Mouse (Mus musculus): ENCODE data around the gene Dennd5b. TPM values are rescaled to one million over a fixed set of nuclear protein-coding genes. Genes with fewer than 3 reads are reported as not detected.
"Not testable (repeated sequence)": the region's sequence is repeated elsewhere in the genome, so short reads cannot be mapped to it uniquely, and the experiment has no call there.

Dennd5b gene
- polyA plus RNA-seq, 1 experiment from 2014 or later = 3.8 TPM

- Histone ChIP-seq H3K27ac (no peak overlapping the region), H3K9ac (no peak overlapping the region), H3K4me1 (replicated peaks) (no peaks in the 10 kb centered on the region), H3K4me3 (replicated peaks) (no peak overlapping the region), H3K36me3 (no peaks in the 10 kb centered on the region), H3K4me2 (no peak overlapping the region), H3K9me3 (replicated peaks) (no peaks in the 10 kb centered on the region), H3K27me3 (no peaks in the 10 kb centered on the region)
- 32% methylated on average over 9 of the region's 9 CpGs for WGBS (ENCODE audit: insufficient replicate concordance)
- no peak for DNase-seq
- no peak for ATAC-seq (ENCODE audit: low read depth)
Observed at GRCm38 (mm10) chr6:148993117-148994077, 108.1 kb downstream of the Dennd5b start.

GRCm38 (mm10) chr6:148992373-148993116 lies 108.9 kb downstream of the Dennd5b start:
- no peaks in the 10 kb centered on the region for H3K36me3 ChIP-seq
- no peak overlapping the region for H3K27ac ChIP-seq
- no peak overlapping the region for H3K9ac ChIP-seq
- no peaks in the 10 kb centered on the region for H3K27me3 ChIP-seq
- no peaks in the 10 kb centered on the region for H3K4me1 ChIP-seq (replicated peaks)
- WGBS (ENCODE audit: insufficient replicate concordance) = 65% methylated on average over 4 of the region's 4 CpGs
- DNase-seq (no peak), ATAC-seq (ENCODE audit: low read depth) (no peak)
- H3K9me3 ChIP-seq (replicated peaks) = no peaks in the 10 kb centered on the region
- H3K4me3 ChIP-seq (replicated peaks) = no peak overlapping the region
- H3K4me2 ChIP-seq = no peak overlapping the region

GRCm38 (mm10) chr6:148991660-148992372 lies 109.7 kb downstream of the Dennd5b start:
- no peak overlapping the region for H3K4me2 ChIP-seq
- H3K4me1 ChIP-seq (replicated peaks) = no peaks in the 10 kb centered on the region
- no peak overlapping the region for H3K27ac ChIP-seq
- H3K9me3 ChIP-seq (replicated peaks) = no peaks in the 10 kb centered on the region
- H3K36me3 ChIP-seq = no peaks in the 10 kb centered on the region
- no peak for ATAC-seq (ENCODE audit: low read depth)
- no peak overlapping the region for H3K4me3 ChIP-seq (replicated peaks)
- DNase-seq = no peak
- 59% methylated on average over 6 of the region's 6 CpGs for WGBS (ENCODE audit: insufficient replicate concordance)
- H3K27me3 ChIP-seq = no peaks in the 10 kb centered on the region
- H3K9ac ChIP-seq = no peak overlapping the region

GRCm38 (mm10) chr6:148989792-148990491 lies 111.5 kb downstream of the Dennd5b start:
- H3K9ac ChIP-seq; ATAC-seq (ENCODE audit: low read depth): not testable (repeated sequence)

GRCm38 (mm10) chr6:148986003-148986402 lies 115.5 kb downstream of the Dennd5b start:
- no peak for DNase-seq

More at GRCm38 (mm10) chr6:148989792-148990491, 111.5 kb downstream of the Dennd5b start:
- H3K36me3 ChIP-seq; H3K27ac ChIP-seq; H3K4me2 ChIP-seq; H3K4me3 ChIP-seq (replicated peaks); DNase-seq; H3K4me1 ChIP-seq (replicated peaks); H3K9me3 ChIP-seq (replicated peaks); H3K27me3 ChIP-seq: not testable (repeated sequence)
- 29% methylated on average over 2 of the region's 3 CpGs for WGBS (ENCODE audit: insufficient replicate concordance)

GRCm38 (mm10) chr6:148980495-148980894 lies 121.0 kb downstream of the Dennd5b start:
- H3K27ac ChIP-seq = no peak overlapping the region
- H3K9me3 ChIP-seq (replicated peaks) = no peaks in the 10 kb centered on the region
- WGBS (ENCODE audit: insufficient replicate concordance) = 46% methylated on average over 3 of the region's 3 CpGs
- H3K4me1 ChIP-seq (replicated peaks) = no peaks in the 10 kb centered on the region
- H3K9ac ChIP-seq = no peak overlapping the region
- DNase-seq (no peak), ATAC-seq (ENCODE audit: low read depth) (no peak)
- no peaks in the 10 kb centered on the region for H3K27me3 ChIP-seq
- H3K4me2 ChIP-seq = no peak overlapping the region
- no peaks in the 10 kb centered on the region for H3K36me3 ChIP-seq
- H3K4me3 ChIP-seq (replicated peaks) = no peak overlapping the region

More at GRCm38 (mm10) chr6:148986003-148986402, 115.5 kb downstream of the Dennd5b start:
- Histone ChIP-seq H3K9me3 (replicated peaks) (no peaks in the 10 kb centered on the region), H3K27ac (no peak overlapping the region), H3K27me3 (no peaks in the 10 kb centered on the region), H3K4me2 (no peak overlapping the region), H3K4me1 (replicated peaks) (no peaks in the 10 kb centered on the region), H3K9ac (no peak overlapping the region), H3K36me3 (no peaks in the 10 kb centered on the region), H3K4me3 (replicated peaks) (no peak overlapping the region)
- no peak for ATAC-seq (ENCODE audit: low read depth)
- 64% methylated on average over 4 of the region's 4 CpGs for WGBS (ENCODE audit: insufficient replicate concordance)

- no peak; the same call in 1 of the 2 replicates for ATAC-seq (ENCODE audit: low read depth)
- no peaks in the 10 kb centered on the region for H3K27me3 ChIP-seq
- H3K27ac ChIP-seq = no peak overlapping the region
- WGBS (ENCODE audit: insufficient replicate concordance) = 52% methylated on average over 3 of the region's 3 CpGs
- no peak overlapping the region for H3K9ac ChIP-seq
- no peak overlapping the region for H3K4me2 ChIP-seq
- no peak for DNase-seq
- no peaks in the 10 kb centered on the region for H3K36me3 ChIP-seq
- H3K4me1 ChIP-seq (replicated peaks) = peaks cover 9% of the 10 kb centered on the region
- H3K4me3 ChIP-seq (replicated peaks) = no peak overlapping the region
- H3K9me3 ChIP-seq (replicated peaks) = no peaks in the 10 kb centered on the region
Observed at GRCm38 (mm10) chr6:148975096-148975495, 126.4 kb downstream of the Dennd5b start.

- Histone ChIP-seq H3K36me3 (no peaks in the 10 kb centered on the region), H3K4me3 (replicated peaks) (no peak overlapping the region), H3K27ac (no peak overlapping the region), H3K4me2 (no peak overlapping the region), H3K27me3 (no peaks in the 10 kb centered on the region), H3K9me3 (replicated peaks) (no peaks in the 10 kb centered on the region), H3K4me1 (replicated peaks) (peaks cover 9% of the 10 kb centered on the region), H3K9ac (no peak overlapping the region)
- ATAC-seq (ENCODE audit: low read depth) (no peak), DNase-seq (no peak)
- 49% methylated on average over 2 of the region's 2 CpGs for WGBS (ENCODE audit: insufficient replicate concordance)
Observed at GRCm38 (mm10) chr6:148972891-148973290, 128.6 kb downstream of the Dennd5b start.

GRCm38 (mm10) chr6:148972059-148972848 lies 129.2 kb downstream of the Dennd5b start:
- Histone ChIP-seq H3K4me1 (replicated peaks) (peaks cover 9% of the 10 kb centered on the region), H3K27ac (no peak overlapping the region), H3K9me3 (replicated peaks) (no peaks in the 10 kb centered on the region), H3K9ac (no peak overlapping the region), H3K36me3 (no peaks in the 10 kb centered on the region), H3K4me2 (no peak overlapping the region), H3K4me3 (replicated peaks) (no peak overlapping the region), H3K27me3 (no peaks in the 10 kb centered on the region)
- WGBS (ENCODE audit: insufficient replicate concordance) = 48% methylated on average over 9 of the region's 9 CpGs
- no peak for ATAC-seq (ENCODE audit: low read depth)
- DNase-seq = no peak

GRCm38 (mm10) chr6:148971385-148971940 lies 130.0 kb downstream of the Dennd5b start:
- WGBS (ENCODE audit: insufficient replicate concordance) = 40% methylated on average over 9 of the region's 9 CpGs
- Histone ChIP-seq H3K4me1 (replicated peaks) (peaks cover 9% of the 10 kb centered on the region), H3K4me3 (replicated peaks) (no peak overlapping the region), H3K4me2 (no peak overlapping the region), H3K9ac (no peak overlapping the region), H3K27ac (no peak overlapping the region), H3K9me3 (replicated peaks) (no peaks in the 10 kb centered on the region), H3K27me3 (no peaks in the 10 kb centered on the region), H3K36me3 (no peaks in the 10 kb centered on the region)
- DNase-seq (no peak), ATAC-seq (ENCODE audit: low read depth) (no peak)

Data from liver, embryonic 13.5 days (tissue).